Mouse (Mus musculus): ENCODE results near the gene Acot1. TPM values are rescaled to one million over a fixed set of nuclear protein-coding genes. Genes with fewer than 3 reads are reported as not detected.

The Acot1 gene
- total RNA-seq (2023): 10.5 TPM

DNA sequence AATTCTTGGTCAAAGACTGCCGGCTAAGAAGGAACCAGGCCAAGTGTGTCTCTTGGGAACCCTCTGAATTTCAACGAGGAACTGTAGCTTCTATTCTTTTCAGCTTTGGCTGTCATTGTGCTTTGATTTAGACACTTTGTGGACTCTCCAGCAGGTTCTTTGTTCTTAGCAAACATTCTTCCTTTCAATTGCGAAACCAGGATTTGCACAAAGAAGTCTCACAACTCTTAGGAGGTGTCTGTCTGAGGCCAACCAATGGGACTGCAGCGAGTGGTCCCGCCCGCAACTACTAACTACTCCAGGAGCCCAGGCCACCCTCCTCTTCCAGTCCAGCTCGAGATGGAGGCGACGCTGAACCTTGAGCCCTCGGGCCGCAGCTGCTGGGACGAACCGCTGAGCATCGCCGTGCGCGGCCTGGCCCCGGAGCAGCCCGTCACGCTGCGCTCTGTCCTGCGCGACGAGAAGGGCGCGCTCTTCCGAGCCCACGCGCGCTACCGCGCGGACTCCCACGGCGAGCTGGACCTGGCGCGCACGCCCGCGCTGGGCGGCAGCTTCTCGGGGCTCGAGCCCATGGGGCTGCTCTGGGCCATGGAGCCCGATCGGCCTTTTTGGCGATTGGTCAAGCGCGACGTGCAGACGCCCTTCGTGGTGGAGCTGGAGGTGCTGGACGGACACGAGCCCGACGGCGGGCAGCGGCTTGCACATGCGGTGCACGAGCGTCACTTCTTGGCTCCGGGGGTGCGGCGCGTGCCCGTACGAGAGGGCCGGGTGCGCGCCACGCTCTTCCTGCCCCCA, at the start of gene Acot1:
Gene Acot1 (plus strand): TSS at position 320 of the 795 bp plus-strand sequence.

DNA sequence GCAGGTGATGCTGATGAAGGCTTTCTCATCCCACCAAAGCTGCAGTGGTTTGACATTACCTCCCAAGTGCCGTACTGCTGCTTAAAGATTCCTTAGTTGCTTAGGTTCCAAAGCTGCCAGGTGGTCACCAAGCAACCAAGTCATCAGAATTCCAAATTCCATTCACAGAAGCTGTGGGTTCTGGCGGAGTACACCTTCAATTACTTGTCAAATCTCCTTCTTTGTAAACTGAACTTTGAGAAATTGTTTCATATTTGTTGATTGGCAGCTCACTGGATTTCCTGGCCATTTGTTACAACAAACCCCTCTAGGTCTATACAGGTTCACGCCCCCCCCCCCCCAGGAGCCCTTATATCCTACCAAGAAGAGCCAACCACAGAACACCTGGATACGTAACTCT, 24.5 kb upstream of the Acot1 start, which contains the start of gene Heatr4:
Gene Heatr4 (minus strand): TSS at position 101 of the 400 bp plus-strand sequence.

DNA sequence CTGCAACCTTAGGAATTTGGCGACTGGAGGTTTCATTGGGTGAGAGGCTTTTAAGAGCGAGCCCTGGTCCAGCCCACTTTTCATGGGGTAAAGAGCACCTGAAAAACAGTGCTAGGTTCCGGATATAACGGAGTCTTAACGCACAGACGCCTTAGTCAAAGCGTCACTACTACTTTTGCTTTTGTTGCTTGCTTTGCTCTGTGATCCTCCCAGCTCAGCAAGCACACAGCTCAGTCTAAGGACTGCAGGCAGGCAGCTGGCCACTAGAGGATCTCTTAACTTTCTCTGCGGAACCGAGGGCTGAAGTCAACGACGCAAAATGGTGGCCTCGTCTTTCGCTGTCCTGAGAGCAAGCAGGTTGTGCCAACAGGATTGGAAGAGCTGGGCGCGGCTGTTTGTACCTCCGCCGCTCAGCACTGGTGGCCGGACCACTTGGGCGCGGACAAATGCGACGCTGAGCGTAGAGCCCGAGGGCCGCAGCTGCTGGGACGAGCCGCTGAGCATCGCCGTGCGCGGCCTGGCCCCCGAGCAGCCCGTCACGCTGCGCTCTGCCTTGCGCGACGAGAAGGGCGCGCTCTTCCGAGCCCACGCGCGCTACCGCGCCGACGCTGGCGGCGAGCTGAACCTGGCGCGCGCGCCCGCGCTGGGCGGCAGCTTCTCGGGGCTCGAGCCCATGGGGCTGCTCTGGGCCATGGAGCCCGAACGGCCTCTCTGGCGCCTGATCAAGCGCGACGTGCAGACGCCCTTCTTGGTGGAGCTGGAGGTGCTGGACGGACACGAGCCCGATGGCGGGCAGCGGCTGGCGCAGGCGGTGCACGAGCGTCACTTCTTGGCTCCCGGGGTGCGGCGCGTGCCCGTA, 21.5 kb upstream of the Acot1 start, which contains the start of gene Acot2:
Gene Acot2 (plus strand): TSS at position 279 of the 859 bp plus-strand sequence.

DNA sequence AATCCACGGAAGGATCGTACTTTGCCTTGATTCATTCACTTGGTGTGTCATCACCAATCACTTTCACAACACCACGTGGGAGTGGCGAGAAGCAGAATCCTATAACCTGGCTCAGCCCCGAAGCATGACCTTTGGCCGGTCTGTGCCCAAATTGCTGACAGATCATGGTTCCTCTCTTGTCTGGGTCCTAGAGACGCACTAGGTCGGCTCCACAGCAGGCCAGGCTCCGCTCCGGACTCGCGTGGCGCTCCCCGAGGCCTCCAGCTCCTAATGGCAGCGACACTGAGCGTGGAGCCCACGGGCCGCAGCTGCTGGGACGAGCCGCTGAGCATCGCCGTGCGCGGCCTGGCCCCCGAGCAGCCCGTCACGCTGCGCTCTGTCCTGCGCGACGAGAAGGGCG, 29.0 kb downstream of the Acot1 start, which contains the start of gene Acot4:
Gene Acot4 (plus strand): TSS at position 139 of the 400 bp plus-strand sequence.

DNA sequence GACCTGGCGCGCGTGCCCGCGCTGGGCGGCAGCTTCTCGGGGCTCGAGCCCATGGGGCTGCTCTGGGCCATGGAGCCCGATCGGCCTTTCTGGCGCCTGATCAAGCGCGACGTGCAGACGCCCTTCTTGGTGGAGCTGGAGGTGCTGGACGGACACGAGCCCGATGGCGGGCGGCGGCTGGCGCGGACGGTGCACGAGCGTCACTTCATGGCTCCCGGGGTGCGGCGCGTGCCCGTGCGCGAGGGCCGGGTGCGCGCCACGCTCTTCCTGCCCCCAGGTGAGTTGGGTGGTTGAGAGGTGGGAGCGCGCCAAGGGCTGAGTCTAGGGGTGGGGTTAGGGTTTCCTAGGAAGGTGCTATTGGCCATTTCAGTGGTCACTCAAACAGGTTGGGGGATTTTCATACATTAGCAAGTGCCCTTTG, 29.4 kb downstream of the Acot1 start, which contains the start of gene Gm49366:
Gene Gm49366 (plus strand): TSS at position 245 of the 421 bp plus-strand sequence.

DNA sequence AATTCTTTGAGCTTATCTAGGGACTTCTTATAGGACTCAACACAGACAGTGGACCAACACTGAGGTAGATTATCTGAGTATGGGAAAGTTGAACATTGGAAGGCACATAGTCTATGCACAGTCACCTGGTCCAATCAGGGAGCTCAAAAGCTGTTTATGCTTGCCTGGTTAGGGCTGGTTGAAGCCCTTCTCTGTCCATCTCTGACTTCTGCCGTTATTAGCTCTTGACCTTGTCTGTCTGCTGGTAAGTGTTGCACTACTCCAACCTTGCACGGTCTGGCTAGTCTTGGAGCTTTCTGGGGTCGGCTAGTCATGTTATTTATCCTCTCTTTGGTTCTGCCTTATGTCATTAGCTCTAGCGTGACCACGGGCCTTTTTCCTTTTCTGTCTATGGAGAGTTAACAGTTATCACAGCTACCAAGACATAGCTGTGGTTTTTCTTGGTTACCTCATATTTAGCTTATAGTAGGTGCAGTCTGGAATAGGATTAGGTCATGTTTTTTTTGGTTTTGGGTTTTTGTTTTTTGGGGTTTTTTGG, 42.7 kb downstream of the Acot1 start, which contains the start of gene Acot3:
Gene Acot3 (plus strand): TSS at position 208 of the 538 bp plus-strand sequence.

Other genes starting within 250 kb of the Acot1 start
- gene Papln, start 245.9 kb upstream of the Acot1 start, total RNA-seq (2023): 0.15 TPM
- 71.5 TPM for gene Numb, start 87.6 kb upstream of the Acot1 start, total RNA-seq (2023)
- 24.7 TPM for gene Riox1, start 58.9 kb upstream of the Acot1 start, total RNA-seq (2023)
- gene Heatr4, start 24.6 kb upstream of the Acot1 start, total RNA-seq (2023): not detected
- 57.0 TPM for gene Acot2, start 21.6 kb upstream of the Acot1 start, total RNA-seq (2023)
- gene Acot4, start 28.9 kb downstream of the Acot1 start, total RNA-seq (2023): not detected
- not detected for gene Gm49366, start 29.4 kb downstream of the Acot1 start, total RNA-seq (2023)
- not detected for gene Acot3, start 42.7 kb downstream of the Acot1 start, total RNA-seq (2023)
- gene Acot5, start 59.8 kb downstream of the Acot1 start, total RNA-seq (2023): 0.40 TPM
- 2.8 TPM for gene Acot6, start 91.2 kb downstream of the Acot1 start, total RNA-seq (2023)
- gene Dnal1, start 104.9 kb downstream of the Acot1 start, total RNA-seq (2023): 1.2 TPM
- gene Pnma1, start 139.0 kb downstream of the Acot1 start, total RNA-seq (2023): 9.3 TPM
- 131 TPM for gene Elmsan1, start 209.4 kb downstream of the Acot1 start, total RNA-seq (2023)